Mouse (Mus musculus): Measurements from ENCODE around the gene Camk1d.

DNA sequence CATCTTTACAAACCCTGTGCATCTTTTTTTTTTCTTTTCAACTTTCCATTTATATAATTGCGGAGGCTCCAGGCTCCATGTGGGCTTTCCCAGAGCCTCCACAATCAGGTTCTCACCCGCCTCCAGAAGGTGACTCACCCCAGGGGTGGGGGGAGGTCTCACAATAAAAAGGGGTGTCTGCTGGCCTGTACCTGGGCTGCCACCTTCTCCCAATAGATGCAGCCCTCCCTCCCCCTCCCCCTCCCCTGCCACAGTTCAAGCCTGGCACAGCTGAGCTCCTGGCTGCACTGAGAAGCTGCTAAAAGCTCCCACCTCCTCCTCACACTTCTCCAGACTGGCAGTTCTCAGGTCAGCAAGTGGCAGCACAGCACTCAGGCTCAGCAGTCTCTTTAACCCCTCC is 302.5 kb downstream of the Camk1d start:
- TF ChIP-seq CTCF (IDR thresholded peaks at IDR 0.05; ENCODE audit: low read depth), result no peak
- no peak for TF ChIP-seq EP300 (IDR thresholded peaks at IDR 0.05; ENCODE audit: low read depth)
